Mouse (Mus musculus): ENCODE results near the gene Dnajb4. TPM values are rescaled to one million over a fixed set of nuclear protein-coding genes. Genes with fewer than 3 reads are reported as not detected.
A peak's percentile ranks its signal among the peaks of the same experiment; 100 is the strongest.

The Dnajb4 gene
- polyA plus RNA-seq, 1 experiment, result 5.3 TPM

DNA sequence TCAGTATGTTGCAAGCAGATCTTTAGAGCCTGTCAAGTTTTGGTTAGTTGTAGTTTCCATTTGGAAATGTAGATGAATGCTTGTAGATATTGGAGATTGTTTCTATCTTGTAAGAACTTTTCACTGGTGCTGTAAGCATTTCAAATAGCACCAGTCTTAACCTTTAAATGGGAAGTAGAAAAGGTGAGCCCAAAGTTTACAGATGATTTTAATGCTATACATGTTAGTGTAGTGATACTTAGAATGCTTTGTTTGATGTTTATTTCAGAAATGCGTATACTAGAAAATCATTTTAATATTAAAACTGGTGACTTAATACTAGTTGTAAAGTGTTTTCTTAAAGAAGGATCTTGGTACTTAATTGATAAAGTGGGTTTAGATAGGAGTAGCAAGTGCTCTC is 25.7 kb upstream of the Dnajb4 start:
- no peak overlapping the region for H3K4me3 ChIP-seq (replicated peaks)
- no peaks in the 10 kb centered on the region for H3K27me3 ChIP-seq (replicated peaks)
- peaks cover 21% of the 10 kb centered on the region; the same call in 1 of the 2 replicates for H3K4me1 ChIP-seq
- TF ChIP-seq GATA1 (IDR thresholded peaks at IDR 0.05; ENCODE audit: borderline replicate concordance, low read length) (no peak), FLI1 (IDR thresholded peaks at IDR 0.05; ENCODE audit: low read length) (no peak)
- peaks cover 92% of the 10 kb centered on the region for H3K36me3 ChIP-seq (replicated peaks; ENCODE audit: low read length)
- H3K9me3 ChIP-seq, result no peaks in the 10 kb centered on the region

DNA sequence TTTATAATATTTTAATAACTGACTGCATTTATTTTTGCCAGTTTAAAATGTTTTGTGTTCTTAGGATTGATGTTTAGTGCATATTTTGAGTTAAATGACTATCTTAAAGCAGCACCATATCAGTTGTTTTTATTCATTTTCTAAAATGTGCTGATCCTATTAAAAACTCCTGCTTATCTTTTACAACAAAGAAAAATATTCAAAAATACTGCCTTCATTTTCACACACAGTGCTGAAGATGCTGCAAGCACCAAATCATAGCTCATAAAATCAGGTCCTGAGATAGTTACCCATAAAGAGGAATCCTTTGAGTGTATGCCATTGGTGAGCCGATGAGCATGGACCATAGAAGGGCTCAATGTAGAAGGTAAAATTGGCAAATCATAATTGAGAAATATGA is 25.1 kb upstream of the Dnajb4 start:
- Histone ChIP-seq H3K9me3 (no peaks in the 10 kb centered on the region), H3K4me1 (peaks cover 21% of the 10 kb centered on the region; the same call in 1 of the 2 replicates), H3K4me3 (replicated peaks) (no peak overlapping the region), H3K27me3 (replicated peaks) (no peaks in the 10 kb centered on the region), H3K36me3 (replicated peaks; ENCODE audit: low read length) (peaks cover 90% of the 10 kb centered on the region)
- TF ChIP-seq FLI1 (IDR thresholded peaks at IDR 0.05; ENCODE audit: low read length), result no peak
- TF ChIP-seq GATA1 (IDR thresholded peaks at IDR 0.05; ENCODE audit: borderline replicate concordance, low read length), result no peak

DNA sequence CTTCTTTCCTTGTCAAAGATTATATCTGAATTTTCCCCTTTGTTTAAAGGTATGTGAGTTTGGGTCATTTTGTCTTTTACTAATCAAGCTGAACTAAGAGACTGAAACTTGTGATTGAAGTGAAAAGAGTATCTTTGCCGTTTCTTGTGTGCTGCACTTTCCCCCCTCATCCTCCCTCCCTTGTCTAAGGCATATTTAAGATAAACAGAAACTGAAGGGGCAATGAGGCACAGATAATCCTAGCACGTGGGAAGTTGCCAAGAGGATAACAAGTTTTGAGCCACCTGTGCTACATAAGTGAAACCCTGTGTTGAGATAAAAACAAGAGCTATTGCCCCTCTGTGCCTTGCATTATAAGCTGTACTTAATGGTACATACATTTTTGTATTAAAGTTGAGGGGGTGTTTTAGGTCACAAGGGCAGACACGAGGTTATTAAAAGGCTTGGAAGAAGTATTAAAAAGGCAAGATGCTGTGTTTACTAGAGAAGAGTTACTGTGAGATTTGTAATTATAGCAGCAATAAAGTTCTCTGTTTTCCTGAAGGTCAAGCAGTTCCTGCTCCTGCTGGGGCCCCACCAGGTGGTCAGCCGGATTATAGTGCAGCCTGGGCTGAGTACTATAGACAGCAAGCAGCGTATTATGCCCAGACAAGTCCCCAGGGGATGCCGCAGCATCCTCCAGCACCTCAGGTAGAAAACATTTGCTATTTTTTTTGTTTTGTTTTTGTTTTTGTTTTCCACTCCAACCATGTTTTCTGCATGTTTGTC is 21.4 kb upstream of the Dnajb4 start:
- Histone ChIP-seq H3K4me1 (peaks cover 9% of the 10 kb centered on the region; the same call in 1 of the 2 replicates), H3K9me3 (no peaks in the 10 kb centered on the region), H3K27me3 (replicated peaks) (no peaks in the 10 kb centered on the region), H3K4me3 (replicated peaks) (no peak overlapping the region), H3K36me3 (replicated peaks; ENCODE audit: low read length) (peaks cover 98% of the 10 kb centered on the region)
- TF ChIP-seq FLI1 (IDR thresholded peaks at IDR 0.05; ENCODE audit: low read length) (no peak), GATA1 (IDR thresholded peaks at IDR 0.05; ENCODE audit: borderline replicate concordance, low read length) (no peak)

DNA sequence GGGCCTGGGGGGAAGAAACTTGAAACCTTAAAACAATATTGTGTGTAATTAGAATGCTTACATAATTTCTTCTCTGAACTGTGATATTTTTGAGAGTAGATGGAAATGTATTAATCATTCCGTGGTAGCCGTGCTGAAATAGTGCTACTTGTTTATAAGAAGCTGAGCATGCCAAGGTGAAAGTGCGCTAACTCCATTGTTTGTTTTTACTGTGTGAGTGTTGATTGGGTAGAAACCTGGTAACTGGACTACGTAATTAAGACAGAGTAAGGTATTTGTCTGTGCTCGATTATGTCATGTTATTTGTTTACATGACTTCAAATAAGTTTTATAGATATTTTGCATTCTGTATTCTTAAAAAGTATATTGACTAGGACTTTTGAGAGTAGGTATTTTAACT is 19.2 kb upstream of the Dnajb4 start:
- H3K36me3 ChIP-seq (replicated peaks; ENCODE audit: low read length), result peaks cover 98% of the 10 kb centered on the region
- peaks cover 9% of the 10 kb centered on the region; the same call in 1 of the 2 replicates for H3K4me1 ChIP-seq
- no peaks in the 10 kb centered on the region for H3K27me3 ChIP-seq (replicated peaks)
- no peaks in the 10 kb centered on the region for H3K9me3 ChIP-seq
- no peak overlapping the region for H3K4me3 ChIP-seq (replicated peaks)
- TF ChIP-seq GATA1 (IDR thresholded peaks at IDR 0.05; ENCODE audit: borderline replicate concordance, low read length), result no peak
- no peak for TF ChIP-seq FLI1 (IDR thresholded peaks at IDR 0.05; ENCODE audit: low read length)

DNA sequence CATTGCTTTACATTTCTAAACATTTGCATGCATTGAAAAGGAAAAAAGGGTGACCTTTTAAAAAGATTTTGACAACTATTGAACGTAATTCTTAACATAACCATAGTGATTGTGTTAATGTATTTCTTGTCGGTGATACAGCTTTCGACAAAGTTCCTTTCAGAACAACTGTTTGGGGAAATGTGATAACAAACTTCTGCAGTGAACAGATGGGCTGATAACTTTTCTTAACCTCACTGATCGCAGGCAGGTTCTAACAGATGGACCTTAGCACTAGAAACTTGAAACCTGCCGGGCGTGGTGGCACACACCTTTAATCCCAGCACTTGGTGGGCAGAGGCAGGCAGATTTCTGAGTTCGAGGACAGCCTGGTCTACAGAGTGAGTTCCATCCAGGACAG is 18.7 kb upstream of the Dnajb4 start:
- no peak overlapping the region for H3K4me3 ChIP-seq (replicated peaks)
- H3K27me3 ChIP-seq (replicated peaks), result no peaks in the 10 kb centered on the region
- peaks cover 9% of the 10 kb centered on the region; the same call in 1 of the 2 replicates for H3K4me1 ChIP-seq
- H3K36me3 ChIP-seq (replicated peaks; ENCODE audit: low read length), result peaks cover 98% of the 10 kb centered on the region
- TF ChIP-seq GATA1 (IDR thresholded peaks at IDR 0.05; ENCODE audit: borderline replicate concordance, low read length) (no peak), FLI1 (IDR thresholded peaks at IDR 0.05; ENCODE audit: low read length) (no peak)
- H3K9me3 ChIP-seq, result no peaks in the 10 kb centered on the region

DNA sequence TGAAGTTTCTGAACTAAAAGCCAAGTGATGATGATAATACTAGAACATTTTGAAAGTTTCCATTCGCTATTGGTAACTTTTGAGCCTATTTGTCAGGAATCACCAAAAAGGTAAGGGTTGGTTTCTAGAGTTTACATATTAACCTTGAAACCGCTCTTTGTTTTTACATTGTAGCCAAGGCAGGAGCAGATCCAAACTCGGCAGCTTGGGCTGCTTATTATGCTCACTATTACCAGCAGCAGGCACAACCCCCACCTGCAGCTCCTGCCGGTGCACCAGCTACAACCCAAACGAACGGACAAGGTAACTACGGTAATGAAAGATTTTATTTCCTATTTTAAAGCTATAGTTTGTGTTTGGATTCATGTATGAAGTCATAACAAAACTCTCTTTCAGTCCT is 15.8 kb upstream of the Dnajb4 start:
- H3K4me1 ChIP-seq, result no peaks in the 10 kb centered on the region
- no peak overlapping the region for H3K4me3 ChIP-seq (replicated peaks)
- no peak for TF ChIP-seq FLI1 (IDR thresholded peaks at IDR 0.05; ENCODE audit: low read length)
- no peak for TF ChIP-seq GATA1 (IDR thresholded peaks at IDR 0.05; ENCODE audit: borderline replicate concordance, low read length)
- H3K9me3 ChIP-seq, result no peaks in the 10 kb centered on the region
- H3K27me3 ChIP-seq (replicated peaks), result no peaks in the 10 kb centered on the region
- H3K36me3 ChIP-seq (replicated peaks; ENCODE audit: low read length), result peaks cover 98% of the 10 kb centered on the region

DNA sequence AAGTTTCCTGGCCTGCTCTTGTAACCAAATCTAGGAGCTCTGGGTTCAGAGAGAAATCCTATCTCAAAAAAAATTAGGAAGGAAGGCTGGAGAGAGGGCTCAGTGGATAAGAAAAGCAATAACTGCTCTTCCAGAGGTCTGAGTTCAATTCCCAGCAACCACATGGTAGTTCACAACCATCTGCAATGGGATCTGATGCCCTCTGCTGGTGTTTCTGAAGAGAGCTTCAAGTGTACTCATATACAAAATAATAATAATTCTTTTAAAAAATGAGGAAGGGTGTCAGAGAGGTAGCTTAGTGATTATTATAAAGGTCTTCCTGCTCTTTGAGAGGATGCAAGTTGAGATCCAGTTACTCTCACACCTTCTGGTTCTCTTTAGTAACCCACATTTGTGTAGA is 14.8 kb upstream of the Dnajb4 start:
- Histone ChIP-seq H3K27me3 (replicated peaks) (no peaks in the 10 kb centered on the region), H3K9me3 (no peaks in the 10 kb centered on the region), H3K36me3 (replicated peaks; ENCODE audit: low read length) (peaks cover 99% of the 10 kb centered on the region), H3K4me3 (replicated peaks) (no peak overlapping the region), H3K4me1 (no peaks in the 10 kb centered on the region)
- TF ChIP-seq FLI1 (IDR thresholded peaks at IDR 0.05; ENCODE audit: low read length) (no peak), GATA1 (IDR thresholded peaks at IDR 0.05; ENCODE audit: borderline replicate concordance, low read length) (no peak)

DNA sequence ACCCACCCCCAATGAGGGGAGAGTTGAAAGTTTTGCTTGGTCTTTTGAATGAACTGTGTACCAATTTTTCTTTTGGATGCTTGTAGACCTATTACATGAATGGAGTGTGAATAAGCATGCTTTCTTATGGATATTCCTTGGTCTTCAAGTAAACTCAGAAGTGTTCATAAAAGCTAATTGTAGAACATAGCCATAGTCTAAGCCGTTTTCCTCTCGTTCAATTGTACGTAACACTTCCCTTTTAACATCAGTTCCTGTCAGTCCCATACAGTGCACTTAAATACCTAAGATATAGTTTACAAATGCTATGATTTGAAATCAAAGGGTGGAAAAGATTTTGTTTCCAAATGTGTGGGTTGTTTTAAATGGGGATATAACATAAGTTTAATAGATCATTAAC is 3.3 kb upstream of the Dnajb4 start:
- Histone ChIP-seq H3K36me3 (replicated peaks; ENCODE audit: low read length) (peaks cover 44% of the 10 kb centered on the region), H3K27me3 (replicated peaks) (no peaks in the 10 kb centered on the region), H3K9me3 (no peaks in the 10 kb centered on the region), H3K4me3 (replicated peaks) (peak overlapping the region; percentile 38), H3K4me1 (peaks cover 30% of the 10 kb centered on the region)
- TF ChIP-seq FLI1 (IDR thresholded peaks at IDR 0.05; ENCODE audit: low read length), result no peak
- TF ChIP-seq GATA1 (IDR thresholded peaks at IDR 0.05; ENCODE audit: borderline replicate concordance, low read length), result no peak

DNA sequence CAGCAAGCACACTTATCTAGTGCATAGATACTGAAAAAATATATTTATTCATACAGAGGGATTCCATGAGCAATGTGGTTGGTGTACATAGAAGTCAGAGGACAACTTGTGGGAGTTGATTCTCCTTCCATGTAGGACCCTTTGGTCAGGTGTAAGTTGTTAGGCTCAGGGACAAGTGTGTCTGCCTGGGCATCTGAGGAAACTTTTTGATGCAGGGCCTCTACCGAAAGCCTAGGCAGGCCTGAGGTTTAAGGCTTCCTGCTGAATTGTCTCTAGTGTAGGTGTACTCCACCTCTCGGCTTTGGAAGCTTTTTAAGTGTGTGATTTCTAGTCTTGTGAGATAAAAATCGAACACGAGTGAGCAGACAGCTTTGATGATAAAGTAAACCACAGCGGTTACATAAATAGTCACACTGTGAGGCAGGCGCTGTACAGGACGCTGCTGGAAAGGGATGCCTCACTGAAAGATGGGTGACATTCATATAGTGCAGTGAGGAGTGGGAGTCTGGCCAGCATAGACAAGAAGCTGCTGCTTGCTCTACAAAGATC is 1.7 kb upstream of the Dnajb4 start:
- H3K4me3 ChIP-seq (replicated peaks), result peak overlapping the region; percentile 98
- no peaks in the 10 kb centered on the region for H3K9me3 ChIP-seq
- TF ChIP-seq GATA1 (IDR thresholded peaks at IDR 0.05; ENCODE audit: borderline replicate concordance, low read length) (no peak), FLI1 (IDR thresholded peaks at IDR 0.05; ENCODE audit: low read length) (no peak)
- peaks cover 44% of the 10 kb centered on the region for H3K4me1 ChIP-seq
- peaks cover 38% of the 10 kb centered on the region for H3K36me3 ChIP-seq (replicated peaks; ENCODE audit: low read length)
- no peaks in the 10 kb centered on the region for H3K27me3 ChIP-seq (replicated peaks)

DNA sequence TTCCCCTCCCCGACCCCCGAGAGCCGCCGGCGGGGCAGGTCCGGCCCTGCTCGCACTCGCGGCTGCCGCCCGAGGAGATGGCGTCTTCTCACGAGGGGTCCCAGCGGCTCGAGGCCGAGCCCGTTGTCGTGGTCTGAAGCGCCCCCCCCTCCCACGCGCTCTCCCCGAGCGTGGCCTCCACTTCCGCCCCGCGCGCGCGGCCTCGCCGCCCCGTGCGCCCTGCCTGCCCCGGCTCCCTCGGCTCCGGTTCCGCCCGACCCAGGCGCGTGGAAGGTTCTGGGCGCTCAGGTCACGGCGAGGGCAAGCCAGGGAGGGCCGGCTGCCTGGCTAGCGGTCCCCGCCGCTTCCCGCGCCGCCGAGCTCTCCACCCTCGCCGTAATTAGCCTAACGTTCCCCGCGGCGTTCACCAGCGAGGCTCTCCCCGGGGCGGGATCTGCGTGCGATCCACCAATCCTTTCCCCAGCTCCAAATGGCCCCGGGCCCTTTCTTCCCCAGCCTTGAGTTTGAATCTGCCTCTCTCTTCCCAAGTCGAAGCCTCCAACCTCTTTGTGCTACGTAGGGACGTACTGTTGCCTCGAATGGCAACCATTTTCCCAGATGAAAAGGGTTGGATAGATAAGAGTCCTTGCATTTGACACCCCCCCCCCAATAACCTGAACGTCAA is 758 bp upstream of the Dnajb4 start:
- peaks cover 49% of the 10 kb centered on the region for H3K4me1 ChIP-seq
- H3K27me3 ChIP-seq (replicated peaks), result no peaks in the 10 kb centered on the region
- TF ChIP-seq FLI1 (IDR thresholded peaks at IDR 0.05; ENCODE audit: low read length) (no peak), GATA1 (IDR thresholded peaks at IDR 0.05; ENCODE audit: borderline replicate concordance, low read length) (no peak)
- H3K9me3 ChIP-seq, result no peaks in the 10 kb centered on the region
- H3K36me3 ChIP-seq (replicated peaks; ENCODE audit: low read length), result peaks cover 30% of the 10 kb centered on the region
- H3K4me3 ChIP-seq (replicated peaks), result peak overlapping the region; percentile 98

All from megakaryocyte, embryonic 14.5 days (primary cell).